Mouse (Mus musculus): ENCODE measurements around the gene Corin. TPM values are rescaled to one million over a fixed set of nuclear protein-coding genes. Genes with fewer than 3 reads are reported as not detected.

Gene Corin
- polyA plus RNA-seq (2012; rRNA removed): 0.81 and 2.3 TPM in 2 replicates

- peak; percentile 9 for DNase-seq (ENCODE audit: low read depth)
- TF ChIP-seq CTCF (IDR thresholded peaks at IDR 0.05; ENCODE audit: borderline replicate concordance, extremely low read depth, insufficient read depth, insufficient read length) (no peak), POLR2A (IDR thresholded peaks at IDR 0.05; ENCODE audit: borderline replicate concordance, extremely low read depth, insufficient read depth, insufficient read length, poor library complexity, severe bottlenecking) (no peak)
Measured at GRCm38 (mm10) chr5:72503531-72504523, at the start of gene Corin. Gene Corin (minus strand): TSS chr5:72504473.

GRCm38 (mm10) chr5:72551209-72551608, 46.9 kb upstream of the Corin start:
- DNase-seq (ENCODE audit: low read depth): no peak
- TF ChIP-seq POLR2A (IDR thresholded peaks at IDR 0.05; ENCODE audit: borderline replicate concordance, extremely low read depth, insufficient read depth, insufficient read length, poor library complexity, severe bottlenecking) (no peak), CTCF (IDR thresholded peaks at IDR 0.05; ENCODE audit: borderline replicate concordance, extremely low read depth, insufficient read depth, insufficient read length) (no peak)

- TF ChIP-seq CTCF (IDR thresholded peaks at IDR 0.05; ENCODE audit: borderline replicate concordance, extremely low read depth, insufficient read depth, insufficient read length): no peak
- no peak for TF ChIP-seq POLR2A (IDR thresholded peaks at IDR 0.05; ENCODE audit: borderline replicate concordance, extremely low read depth, insufficient read depth, insufficient read length, poor library complexity, severe bottlenecking)
- DNase-seq (ENCODE audit: low read depth): no peak
Measured at GRCm38 (mm10) chr5:72528896-72529295, 24.6 kb upstream of the Corin start.

DNA sequence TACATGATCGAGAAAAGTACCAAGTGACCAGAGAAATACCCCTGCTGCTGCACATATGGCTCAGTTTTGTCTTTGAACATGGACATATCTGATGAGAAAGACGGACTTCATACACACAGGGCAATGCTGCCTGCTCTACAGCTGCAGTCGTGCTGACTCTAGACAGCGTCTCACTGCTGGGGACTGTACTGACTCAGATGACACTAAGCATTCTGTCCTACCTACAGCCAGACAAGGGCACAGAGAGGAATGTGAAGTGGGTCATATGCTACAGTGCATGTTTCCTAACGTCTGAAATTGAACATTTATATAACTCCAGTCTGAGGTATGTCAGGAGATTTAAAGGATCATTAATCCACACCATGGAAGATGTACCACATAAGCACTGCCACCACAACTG, 9.5 kb upstream of the Corin start:
- DNase-seq (ENCODE audit: low read depth): no peak
- no peak for TF ChIP-seq POLR2A (IDR thresholded peaks at IDR 0.05; ENCODE audit: borderline replicate concordance, extremely low read depth, insufficient read depth, insufficient read length, poor library complexity, severe bottlenecking)
- TF ChIP-seq CTCF (IDR thresholded peaks at IDR 0.05; ENCODE audit: borderline replicate concordance, extremely low read depth, insufficient read depth, insufficient read length): no peak

DNA sequence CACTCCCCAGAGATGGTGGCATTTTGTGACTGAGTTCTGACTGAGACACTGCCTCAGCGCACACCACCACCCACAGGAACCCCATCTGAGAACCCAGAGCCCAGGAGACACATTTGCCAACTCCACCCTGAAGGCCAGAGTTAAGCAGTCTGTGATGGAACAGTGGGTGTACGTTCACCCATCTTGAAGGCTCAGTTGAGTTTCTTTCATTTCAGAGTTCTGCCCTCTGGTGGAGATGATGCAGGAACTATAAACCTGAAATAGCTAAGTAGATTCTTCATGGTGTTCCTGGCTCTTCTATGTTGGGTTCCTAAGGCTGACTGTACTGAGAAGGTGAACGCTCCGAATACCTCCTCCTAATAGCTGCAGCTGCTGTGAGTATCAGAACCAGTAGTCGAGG, 1.5 kb upstream of the Corin start:
- no peak for TF ChIP-seq POLR2A (IDR thresholded peaks at IDR 0.05; ENCODE audit: borderline replicate concordance, extremely low read depth, insufficient read depth, insufficient read length, poor library complexity, severe bottlenecking)
- TF ChIP-seq CTCF (IDR thresholded peaks at IDR 0.05; ENCODE audit: borderline replicate concordance, extremely low read depth, insufficient read depth, insufficient read length): peak; percentile 41; the same call in 1 of the 2 replicates
- peak; percentile 70 for DNase-seq (ENCODE audit: low read depth)

GRCm38 (mm10) chr5:72502778-72503177, 1.5 kb downstream of the Corin start:
- no peak for DNase-seq (ENCODE audit: low read depth)
- TF ChIP-seq POLR2A (IDR thresholded peaks at IDR 0.05; ENCODE audit: borderline replicate concordance, extremely low read depth, insufficient read depth, insufficient read length, poor library complexity, severe bottlenecking): no peak
- no peak for TF ChIP-seq CTCF (IDR thresholded peaks at IDR 0.05; ENCODE audit: borderline replicate concordance, extremely low read depth, insufficient read depth, insufficient read length)

GRCm38 (mm10) chr5:72501763-72502162, 2.5 kb downstream of the Corin start:
- no peak for DNase-seq (ENCODE audit: low read depth)

GRCm38 (mm10) chr5:72498271-72498670, 6.0 kb downstream of the Corin start:
- DNase-seq (ENCODE audit: low read depth): no peak

More at GRCm38 (mm10) chr5:72501763-72502162, 2.5 kb downstream of the Corin start:
- TF ChIP-seq CTCF (IDR thresholded peaks at IDR 0.05; ENCODE audit: borderline replicate concordance, extremely low read depth, insufficient read depth, insufficient read length): no peak
- TF ChIP-seq POLR2A (IDR thresholded peaks at IDR 0.05; ENCODE audit: borderline replicate concordance, extremely low read depth, insufficient read depth, insufficient read length, poor library complexity, severe bottlenecking): no peak

GRCm38 (mm10) chr5:72496756-72497155, 7.5 kb downstream of the Corin start:
- DNase-seq (ENCODE audit: low read depth): no peak
- no peak for TF ChIP-seq POLR2A (IDR thresholded peaks at IDR 0.05; ENCODE audit: borderline replicate concordance, extremely low read depth, insufficient read depth, insufficient read length, poor library complexity, severe bottlenecking)
- TF ChIP-seq CTCF (IDR thresholded peaks at IDR 0.05; ENCODE audit: borderline replicate concordance, extremely low read depth, insufficient read depth, insufficient read length): no peak

More at GRCm38 (mm10) chr5:72498271-72498670, 6.0 kb downstream of the Corin start:
- no peak for TF ChIP-seq POLR2A (IDR thresholded peaks at IDR 0.05; ENCODE audit: borderline replicate concordance, extremely low read depth, insufficient read depth, insufficient read length, poor library complexity, severe bottlenecking)
- no peak for TF ChIP-seq CTCF (IDR thresholded peaks at IDR 0.05; ENCODE audit: borderline replicate concordance, extremely low read depth, insufficient read depth, insufficient read length)

GRCm38 (mm10) chr5:72493906-72494305, 10.4 kb downstream of the Corin start:
- TF ChIP-seq POLR2A (IDR thresholded peaks at IDR 0.05; ENCODE audit: borderline replicate concordance, extremely low read depth, insufficient read depth, insufficient read length, poor library complexity, severe bottlenecking): no peak
- no peak for TF ChIP-seq CTCF (IDR thresholded peaks at IDR 0.05; ENCODE audit: borderline replicate concordance, extremely low read depth, insufficient read depth, insufficient read length)
- no peak for DNase-seq (ENCODE audit: low read depth)

GRCm38 (mm10) chr5:72491232-72491631, 13.0 kb downstream of the Corin start:
- DNase-seq (ENCODE audit: low read depth): no peak
- no peak for TF ChIP-seq POLR2A (IDR thresholded peaks at IDR 0.05; ENCODE audit: borderline replicate concordance, extremely low read depth, insufficient read depth, insufficient read length, poor library complexity, severe bottlenecking)
- no peak for TF ChIP-seq CTCF (IDR thresholded peaks at IDR 0.05; ENCODE audit: borderline replicate concordance, extremely low read depth, insufficient read depth, insufficient read length)
